11 mouse cellular contexts compared by ENCODE assay signal in genomic region chr13:56895386-56895785, GRCm38 (mm10). TPM values are rescaled to one million over a fixed set of nuclear protein-coding genes. Genes with fewer than 3 reads are reported as not detected.
A peak's percentile ranks its signal among the peaks of the same experiment; 100 is the strongest.
DNase-seq lines count a peak whose midpoint lies in the region; ATAC-seq and TF ChIP-seq lines count a peak whose summit lies in the region.
"Had no signal": no experiment of that assay in that cellular context is flagged by ENCODE, and none has a peak within 500 bp of the region (broad histone marks: within the 10 kb centered on the region; RNA-seq: fewer than 3 reads in every experiment).

No protein-coding gene starts in this region.

- no peak for ATAC-seq in forebrain, embryonic 16.5 days
- no peak for ATAC-seq in midbrain, embryonic 13.5 days

- H3K36me3 ChIP-seq in thymus, adult 2 months (ENCODE audit: control insufficient read depth, insufficient read depth, low read length) = no peaks in the 10 kb centered on the region
- H3K36me3 ChIP-seq in forebrain, embryonic 16.5 days (ENCODE audit: control insufficient read depth, insufficient read depth) = no peaks in the 10 kb centered on the region
- no peaks in the 10 kb centered on the region for H3K36me3 ChIP-seq in midbrain, embryonic 13.5 days
- H3K36me3 ChIP-seq: stomach, embryonic 15.5 days had no signal

- WGBS in cerebellum, adult 2 months = 5% methylated on average over 17 of the region's 17 CpGs
- WGBS in thymus, adult 2 months = 15% methylated on average over 17 of the region's 17 CpGs
- WGBS in forebrain, embryonic 16.5 days = under 1% methylated on average over 17 of the region's 17 CpGs
- 4% methylated on average over 17 of the region's 17 CpGs for WGBS in midbrain, embryonic 13.5 days

- H3K4me3 ChIP-seq in cerebellum, adult 2 months (replicated peaks; ENCODE audit: insufficient read depth, low read depth, low read length) = peak overlapping the region; percentile 11
- H3K4me3 ChIP-seq in thymus, adult 2 months (ENCODE audit: control insufficient read depth, insufficient read depth, low read length) = no peak overlapping the region
- H3K4me3 ChIP-seq in forebrain, embryonic 16.5 days (replicated peaks; ENCODE audit: low read length) = peak overlapping the region; percentile 36
- peak overlapping the region; percentile 35 for H3K4me3 ChIP-seq in midbrain, embryonic 13.5 days (replicated peaks)
- H3K4me3 ChIP-seq: erythroblast, embryonic 14.5 days; stomach, embryonic 15.5 days had no signal

- peak in 1 of 2 experiments; percentile 15 for DNase-seq in cerebellum, adult 2 months
- no peak for DNase-seq in cerebellum, adult 9-11 months
- peak; percentile 3 for DNase-seq in thymus, adult 2 months
- no peak for DNase-seq in thymus, postnatal 0 days (ENCODE audit: low spot score)
- DNase-seq in kidney, postnatal 25 days = peak; percentile 65 to 73
- DNase-seq in yolk sac, embryonic 10.5 days (ENCODE audit: low spot score) = peak; percentile 40

- no peaks in the 10 kb centered on the region for H3K9me3 ChIP-seq in forebrain, embryonic 16.5 days (ENCODE audit: control insufficient read depth, low read length)
- no peaks in the 10 kb centered on the region for H3K9me3 ChIP-seq in midbrain, embryonic 13.5 days
- H3K9me3 ChIP-seq: stomach, embryonic 15.5 days had no signal

- no peak overlapping the region for H3K27ac ChIP-seq in cerebellum, adult 2 months (ENCODE audit: insufficient read depth, low read length)
- no peak overlapping the region for H3K27ac ChIP-seq in thymus, adult 2 months (ENCODE audit: control insufficient read depth, insufficient read depth, low read length)
- 0 out of 2 replicates have a peak overlapping the region, but pooled peaks have one; percentile 6 for H3K27ac ChIP-seq in forebrain, embryonic 16.5 days (ENCODE audit: low read length)
- H3K27ac ChIP-seq in midbrain, embryonic 13.5 days = no peak overlapping the region
- H3K27ac ChIP-seq: stomach, embryonic 15.5 days had no signal

- TF ChIP-seq CTCF in cerebellum, adult 2 months (IDR thresholded peaks at IDR 0.05; ENCODE audit: borderline replicate concordance, insufficient read depth, low read depth, low read length) = no peak
- TF ChIP-seq CTCF in thymus, adult 2 months (IDR thresholded peaks at IDR 0.05; ENCODE audit: borderline replicate concordance, control insufficient read depth, extremely low read depth, insufficient read depth, low read length, poor library complexity) = no peak

- no peaks in the 10 kb centered on the region for H3K27me3 ChIP-seq in cerebellum, adult 2 months (ENCODE audit: control insufficient read depth, insufficient read depth, low read length)
- H3K27me3 ChIP-seq in thymus, adult 2 months (ENCODE audit: control insufficient read depth, insufficient read depth, low read length) = no peaks in the 10 kb centered on the region
- H3K27me3 ChIP-seq in forebrain, embryonic 16.5 days (replicated peaks; ENCODE audit: control insufficient read depth, insufficient read depth, low read length) = 0 out of 2 replicates have a peak, but pooled peaks cover 2% of the 10 kb centered on the region
- H3K27me3 ChIP-seq in midbrain, embryonic 13.5 days = no peaks in the 10 kb centered on the region
- H3K27me3 ChIP-seq: stomach, embryonic 15.5 days had no signal

- TF ChIP-seq POLR2A in cerebellum, adult 2 months (IDR thresholded peaks at IDR 0.05; ENCODE audit: borderline replicate concordance, insufficient read depth, low read length) = no peak
- no peak for TF ChIP-seq POLR2A in thymus, adult 2 months (IDR thresholded peaks at IDR 0.05; ENCODE audit: control insufficient read depth, extremely low read depth, insufficient read depth, low read length, poor library complexity)

- peak overlapping the region; percentile 24 for H3K9ac ChIP-seq in forebrain, embryonic 16.5 days (replicated peaks; ENCODE audit: low read depth, low read length)
- peak overlapping the region; percentile 57 for H3K9ac ChIP-seq in midbrain, embryonic 13.5 days (replicated peaks)
- H3K9ac ChIP-seq: stomach, embryonic 15.5 days had no signal

- H3K4me1 ChIP-seq in cerebellum, adult 2 months (ENCODE audit: control insufficient read depth, insufficient read depth, low read length) = no peaks in the 10 kb centered on the region
- H3K4me1 ChIP-seq in thymus, adult 2 months (replicated peaks; ENCODE audit: control insufficient read depth, insufficient read depth, low read length) = no peaks in the 10 kb centered on the region
- H3K4me1 ChIP-seq in forebrain, embryonic 16.5 days (replicated peaks; ENCODE audit: control insufficient read depth, insufficient read depth, low read length) = 0 out of 2 replicates have a peak, but pooled peaks cover 3% of the 10 kb centered on the region
- H3K4me1 ChIP-seq in midbrain, embryonic 13.5 days (replicated peaks) = 0 out of 2 replicates have a peak, but pooled peaks cover 4% of the 10 kb centered on the region
- H3K4me1 ChIP-seq: stomach, embryonic 15.5 days had no signal

- H3K4me2 ChIP-seq in forebrain, embryonic 16.5 days (ENCODE audit: low read length) = peak overlapping the region; percentile 42
- H3K4me2 ChIP-seq in midbrain, embryonic 13.5 days (replicated peaks) = peak overlapping the region; percentile 50
- H3K4me2 ChIP-seq: stomach, embryonic 15.5 days had no signal

RNA-seq across cellular contexts. Expression of gene Trpc7, which starts 0.4 kb away (rescaled TPM):
- 3.3 and 4.1 TPM in 2 replicates for polyA plus RNA-seq in cerebellum, adult 2 months (2012; rRNA removed)
- polyA plus RNA-seq in thymus, adult 2 months (2012; rRNA removed) = 0.05 TPM in 1 of 2 replicates, not detected in the other
- not detected in 2 replicates for polyA plus RNA-seq in thymus, postnatal 0 days (2015; fragmentation: Nextera tagmentation; extraction: Ambion mirVana)
- polyA plus RNA-seq in forebrain, embryonic 16.5 days (2015; fragmentation: Nextera tagmentation; extraction: Ambion mirVana) = 3.9 and 6.3 TPM in 2 replicates
- 2.2 and 2.7 TPM in 2 replicates for polyA plus RNA-seq in midbrain, embryonic 13.5 days (2015; fragmentation: Nextera tagmentation; extraction: Ambion mirVana)
- polyA plus RNA-seq: erythroblast, embryonic 14.5 days; liver, adult 2 months had no signal

Comparison
In these comparisons a context has a peak if more than half of its experiments do, and no peak if none do; other contexts are left out.
1. DNase-seq: peak in thymus, adult 2 months (single experiment), kidney, postnatal 25 days (2 of 2) and yolk sac, embryonic 10.5 days (single experiment); none in cerebellum, adult 9-11 months (single experiment) and thymus, postnatal 0 days (single experiment).